Mouse (Mus musculus): Measurements from ENCODE around the gene Kcnip1. TPM values are rescaled to one million over a fixed set of nuclear protein-coding genes. Genes with fewer than 3 reads are reported as not detected.

Kcnip1 gene
- polyA plus RNA-seq, 1 experiment from 2014 or later: 3.9 TPM

DNA sequence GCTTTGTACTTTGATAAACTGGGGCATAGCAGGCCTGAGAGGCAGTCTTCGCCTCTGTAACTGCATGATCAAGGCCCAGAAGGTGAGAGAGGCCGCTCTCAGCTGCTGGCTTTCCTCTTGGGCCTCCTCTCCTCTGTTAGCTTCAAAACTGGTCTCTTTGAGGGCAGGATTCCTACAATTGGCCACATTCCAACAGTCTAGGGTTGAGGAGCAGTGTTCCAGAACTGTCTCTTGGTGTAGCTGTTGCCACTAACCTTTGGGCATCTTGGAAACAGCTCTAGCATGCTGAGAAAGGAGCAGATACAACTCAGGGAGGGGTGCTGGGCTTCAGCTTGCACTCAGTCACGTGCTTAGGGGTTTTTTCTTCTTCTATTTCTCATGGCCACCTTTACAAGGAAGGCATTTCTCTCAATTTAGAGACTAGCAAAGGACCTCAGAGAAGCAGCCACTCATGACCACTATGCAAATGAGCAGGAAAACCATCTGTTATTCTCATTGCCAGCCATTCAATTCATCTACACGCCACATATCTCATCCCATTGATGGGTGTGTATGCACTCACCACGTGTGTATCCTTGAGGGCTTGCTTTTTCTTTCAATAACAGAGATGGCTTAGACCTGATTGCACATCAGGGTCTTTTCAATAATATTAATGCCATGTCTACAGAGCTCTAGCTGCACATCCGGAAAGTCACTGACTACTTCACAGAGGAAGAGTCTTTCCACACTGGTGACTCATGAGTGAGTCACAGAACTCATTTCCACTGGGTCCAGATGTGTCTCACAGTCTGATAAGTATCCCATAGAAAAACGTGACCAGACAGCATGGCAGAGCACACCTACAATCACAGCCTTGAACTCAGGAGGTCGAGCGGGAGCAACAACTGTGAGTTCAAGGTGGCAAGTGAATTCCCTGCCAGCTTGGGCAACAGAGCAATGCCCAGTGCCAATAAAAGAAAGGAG, 225.7 kb downstream of the Kcnip1 start:
- WGBS: 62% methylated on average over 9 of the region's 9 CpGs
- no peaks in the 10 kb centered on the region for H3K4me1 ChIP-seq (replicated peaks; ENCODE audit: control insufficient read depth, insufficient read depth)
- H3K4me2 ChIP-seq (replicated peaks; ENCODE audit: low read depth): no peak overlapping the region
- H3K4me3 ChIP-seq (ENCODE audit: low read depth, low read length): no peak overlapping the region
- H3K9me3 ChIP-seq (ENCODE audit: control insufficient read depth, low read length): no peaks in the 10 kb centered on the region
- no peaks in the 10 kb centered on the region for H3K27me3 ChIP-seq (ENCODE audit: control insufficient read depth, insufficient read depth, low read length)
- H3K27ac ChIP-seq (replicated peaks): no peak overlapping the region
- no peaks in the 10 kb centered on the region for H3K36me3 ChIP-seq (ENCODE audit: control insufficient read depth, insufficient read depth, low read length)
- DNase-seq (ENCODE audit: low spot score) (no peak), ATAC-seq (ENCODE audit: low FRiP score, low TSS enrichment) (no peak)
- no peak overlapping the region for H3K9ac ChIP-seq (ENCODE audit: low read length)
- TF ChIP-seq EP300 (optimal IDR thresholded peaks at IDR 0.05) (no peak), CTCF (IDR thresholded peaks at IDR 0.05; ENCODE audit: low read depth) (no peak)

DNA sequence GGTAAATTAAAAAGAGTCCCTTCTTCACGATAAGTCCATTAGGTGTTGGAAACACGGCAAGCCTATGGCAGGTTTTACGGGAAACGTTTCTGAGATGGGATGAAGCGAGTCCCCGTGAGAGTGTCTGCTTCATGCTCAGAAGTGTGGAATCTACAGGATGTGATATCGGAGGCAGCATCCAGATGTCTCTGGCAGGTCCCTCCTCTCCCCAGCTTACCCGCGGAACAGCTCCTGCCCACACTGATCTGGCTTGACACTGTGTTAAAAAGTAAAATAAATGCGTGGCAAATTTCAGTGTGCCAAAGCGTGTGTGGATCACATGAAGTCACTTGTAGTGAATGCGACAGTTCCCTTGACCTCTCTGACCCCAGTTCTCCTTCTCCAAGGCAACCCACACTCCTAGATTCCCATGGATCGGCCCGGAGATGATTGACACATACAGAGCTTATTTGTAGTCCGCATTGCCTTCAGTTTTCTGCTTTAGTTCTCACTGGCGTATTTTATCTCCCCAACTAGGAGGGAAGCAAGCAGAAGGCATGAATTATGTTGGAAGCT, 231.7 kb downstream of the Kcnip1 start:
- Histone ChIP-seq H3K36me3 (ENCODE audit: control insufficient read depth, insufficient read depth, low read length) (no peaks in the 10 kb centered on the region), H3K27me3 (ENCODE audit: control insufficient read depth, insufficient read depth, low read length) (no peaks in the 10 kb centered on the region), H3K4me3 (ENCODE audit: low read depth, low read length) (no peak overlapping the region), H3K9me3 (ENCODE audit: control insufficient read depth, low read length) (no peaks in the 10 kb centered on the region), H3K27ac (replicated peaks) (no peak overlapping the region), H3K4me1 (replicated peaks; ENCODE audit: control insufficient read depth, insufficient read depth) (no peaks in the 10 kb centered on the region), H3K9ac (ENCODE audit: low read length) (no peak overlapping the region), H3K4me2 (replicated peaks; ENCODE audit: low read depth) (no peak overlapping the region)
- DNase-seq (ENCODE audit: low spot score): no peak
- ATAC-seq (ENCODE audit: low FRiP score, low TSS enrichment): no peak
- WGBS: 76% methylated on average over 16 of the region's 16 CpGs
- no peak for TF ChIP-seq CTCF (IDR thresholded peaks at IDR 0.05; ENCODE audit: low read depth)
- no peak for TF ChIP-seq EP300 (optimal IDR thresholded peaks at IDR 0.05)

DNA sequence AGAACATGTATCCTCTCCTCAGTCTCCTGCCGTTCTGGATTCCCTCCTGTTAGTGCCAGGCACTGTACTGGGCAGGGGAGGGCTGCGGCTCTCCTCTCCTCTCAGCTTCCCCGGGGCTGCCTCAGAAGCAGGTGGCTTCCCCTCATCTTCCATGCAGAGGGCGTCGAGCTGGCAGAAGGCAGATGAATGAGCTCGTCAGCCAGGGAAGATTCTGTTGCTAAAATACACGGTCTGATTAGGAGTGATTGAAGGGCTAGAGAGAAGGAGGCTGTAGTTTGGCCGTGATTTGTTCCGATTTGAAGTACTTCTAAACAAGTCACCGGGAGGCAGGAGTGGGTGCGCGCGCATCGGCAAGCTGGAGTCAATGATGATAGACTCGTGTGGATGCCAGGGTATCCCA, 236.3 kb downstream of the Kcnip1 start:
- H3K4me1 ChIP-seq (replicated peaks; ENCODE audit: control insufficient read depth, insufficient read depth): no peaks in the 10 kb centered on the region
- H3K27me3 ChIP-seq (ENCODE audit: control insufficient read depth, insufficient read depth, low read length): no peaks in the 10 kb centered on the region
- no peaks in the 10 kb centered on the region for H3K36me3 ChIP-seq (ENCODE audit: control insufficient read depth, insufficient read depth, low read length)
- 46% methylated on average over 15 of the region's 15 CpGs for WGBS
- no peak overlapping the region for H3K27ac ChIP-seq (replicated peaks)
- H3K9me3 ChIP-seq (ENCODE audit: control insufficient read depth, low read length): no peaks in the 10 kb centered on the region
- H3K9ac ChIP-seq (ENCODE audit: low read length): no peak overlapping the region
- TF ChIP-seq EP300 (optimal IDR thresholded peaks at IDR 0.05) (no peak), CTCF (IDR thresholded peaks at IDR 0.05; ENCODE audit: low read depth) (no peak)
- H3K4me2 ChIP-seq (replicated peaks; ENCODE audit: low read depth): no peak overlapping the region
- H3K4me3 ChIP-seq (ENCODE audit: low read depth, low read length): no peak overlapping the region
- DNase-seq (ENCODE audit: low spot score) (no peak), ATAC-seq (ENCODE audit: low FRiP score, low TSS enrichment) (no peak)

DNA sequence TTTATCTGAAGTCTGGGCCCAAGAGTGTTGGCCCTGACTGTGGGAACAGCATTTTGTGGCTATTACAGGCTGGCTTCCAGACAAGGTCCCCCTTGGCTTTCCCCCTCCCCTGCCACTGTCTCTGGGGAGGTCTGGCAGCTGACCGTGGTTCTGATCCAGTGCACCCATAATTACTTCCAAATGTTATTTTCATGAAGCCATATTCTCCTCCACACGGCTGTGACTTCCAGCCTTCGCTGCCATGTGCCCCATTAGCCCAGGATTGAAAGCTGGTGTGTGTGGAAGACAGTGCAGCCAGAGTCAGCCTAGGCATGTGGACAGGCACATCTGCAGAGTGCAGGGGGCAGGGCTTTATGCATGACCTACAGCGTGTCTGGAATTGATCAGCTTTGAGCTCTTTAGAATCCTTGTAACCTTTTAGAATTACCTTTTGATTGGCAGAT, 240.5 kb downstream of the Kcnip1 start:
- H3K27me3 ChIP-seq (ENCODE audit: control insufficient read depth, insufficient read depth, low read length): no peaks in the 10 kb centered on the region
- H3K4me1 ChIP-seq (replicated peaks; ENCODE audit: control insufficient read depth, insufficient read depth): no peaks in the 10 kb centered on the region
- DNase-seq (ENCODE audit: low spot score): no peak
- no peak overlapping the region for H3K9ac ChIP-seq (ENCODE audit: low read length)
- no peak overlapping the region for H3K4me2 ChIP-seq (replicated peaks; ENCODE audit: low read depth)
- H3K27ac ChIP-seq (replicated peaks): no peak overlapping the region
- no peaks in the 10 kb centered on the region for H3K9me3 ChIP-seq (ENCODE audit: control insufficient read depth, low read length)
- TF ChIP-seq EP300 (optimal IDR thresholded peaks at IDR 0.05): no peak
- no peak for TF ChIP-seq CTCF (IDR thresholded peaks at IDR 0.05; ENCODE audit: low read depth)
- no peak for ATAC-seq (ENCODE audit: low FRiP score, low TSS enrichment)
- H3K36me3 ChIP-seq (ENCODE audit: control insufficient read depth, insufficient read depth, low read length): no peaks in the 10 kb centered on the region
- 46% methylated on average over 4 of the region's 4 CpGs for WGBS
- no peak overlapping the region for H3K4me3 ChIP-seq (ENCODE audit: low read depth, low read length)

DNA sequence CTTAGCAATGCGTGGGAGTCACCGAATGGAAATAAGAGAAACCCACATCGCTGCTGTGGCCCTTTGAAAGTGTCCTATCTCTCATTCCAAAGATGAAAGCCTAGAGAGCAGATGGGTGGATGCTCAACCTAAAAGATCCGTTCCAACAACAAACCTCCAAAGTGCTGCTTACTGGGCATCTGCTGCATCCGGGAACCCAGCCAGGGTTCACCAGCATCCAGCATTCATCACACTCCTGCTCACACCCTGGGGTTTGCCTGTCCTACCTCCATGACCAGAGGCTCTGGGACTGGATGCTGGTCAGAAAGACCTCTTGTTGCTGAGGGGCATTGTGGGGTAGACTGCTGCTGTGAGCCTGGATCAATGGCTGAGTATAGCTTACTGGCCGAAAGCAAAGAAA, 241.4 kb downstream of the Kcnip1 start:
- Histone ChIP-seq H3K27ac (replicated peaks) (no peak overlapping the region), H3K4me2 (replicated peaks; ENCODE audit: low read depth) (no peak overlapping the region), H3K4me3 (ENCODE audit: low read depth, low read length) (no peak overlapping the region), H3K36me3 (ENCODE audit: control insufficient read depth, insufficient read depth, low read length) (no peaks in the 10 kb centered on the region), H3K27me3 (ENCODE audit: control insufficient read depth, insufficient read depth, low read length) (no peaks in the 10 kb centered on the region), H3K9me3 (ENCODE audit: control insufficient read depth, low read length) (no peaks in the 10 kb centered on the region), H3K9ac (ENCODE audit: low read length) (no peak overlapping the region), H3K4me1 (replicated peaks; ENCODE audit: control insufficient read depth, insufficient read depth) (no peaks in the 10 kb centered on the region)
- TF ChIP-seq EP300 (optimal IDR thresholded peaks at IDR 0.05) (no peak), CTCF (IDR thresholded peaks at IDR 0.05; ENCODE audit: low read depth) (no peak)
- 86% methylated on average over 6 of the region's 6 CpGs for WGBS
- no peak for DNase-seq (ENCODE audit: low spot score)
- no peak for ATAC-seq (ENCODE audit: low FRiP score, low TSS enrichment)

DNA sequence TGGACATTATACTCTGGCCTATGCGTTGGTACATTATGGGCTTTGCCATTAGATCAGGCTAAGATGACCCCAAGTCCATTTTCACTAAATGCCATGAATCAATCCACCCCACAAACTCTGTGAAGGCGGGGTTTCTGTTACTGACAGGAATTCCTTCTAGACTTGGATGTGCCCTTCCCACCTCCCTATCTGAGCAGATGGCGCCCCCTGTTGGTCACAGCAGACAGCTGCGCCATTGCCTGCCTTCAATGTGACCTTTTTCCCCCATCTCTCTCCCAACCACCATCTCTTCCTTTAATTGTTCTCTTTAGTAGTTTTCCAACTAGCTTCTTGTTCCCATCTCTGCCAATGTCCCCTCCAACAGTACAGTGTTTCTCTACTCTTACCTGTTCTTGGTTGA, 243.0 kb downstream of the Kcnip1 start:
- Histone ChIP-seq H3K36me3 (ENCODE audit: control insufficient read depth, insufficient read depth, low read length) (no peaks in the 10 kb centered on the region), H3K4me3 (ENCODE audit: low read depth, low read length) (no peak overlapping the region), H3K27me3 (ENCODE audit: control insufficient read depth, insufficient read depth, low read length) (no peaks in the 10 kb centered on the region), H3K9ac (ENCODE audit: low read length) (no peak overlapping the region), H3K27ac (replicated peaks) (no peak overlapping the region), H3K4me2 (replicated peaks; ENCODE audit: low read depth) (no peak overlapping the region), H3K4me1 (replicated peaks; ENCODE audit: control insufficient read depth, insufficient read depth) (no peaks in the 10 kb centered on the region), H3K9me3 (ENCODE audit: control insufficient read depth, low read length) (no peaks in the 10 kb centered on the region)
- DNase-seq (ENCODE audit: low spot score) (no peak), ATAC-seq (ENCODE audit: low FRiP score, low TSS enrichment) (no peak)
- TF ChIP-seq CTCF (IDR thresholded peaks at IDR 0.05; ENCODE audit: low read depth): peak; percentile 57
- TF ChIP-seq EP300 (optimal IDR thresholded peaks at IDR 0.05): no peak
- WGBS: 86% methylated on average over 4 of the region's 4 CpGs

Measured in stomach, postnatal 0 days (tissue).